Mouse (Mus musculus) intestine, embryonic 14.5 days (tissue): ENCODE results near the gene Babam2. TPM values are rescaled to one million over a fixed set of nuclear protein-coding genes. Genes with fewer than 3 reads are reported as not detected.

Experiments
- ATAC-seq: fragments of 200-750 bp; cut with Nextera tagmentation; replicated peaks from 2 replicates; pipeline ENCODE4 v1.8.0; 2017; ENCODE audit warnings: low read depth, moderate number of reproducible peaks, moderate TSS enrichment, moderate library complexity; ENCODE audit not compliant: low FRiP score, low TSS enrichment
- DNase-seq: peaks from one replicate; pipeline ENCODE4 v3.0.0-alpha.2; 2018; ENCODE audit warnings: low spot score
- H3K27ac ChIP-seq: fragments of 300-500 bp; sonication (generic); 2 replicates; pipeline ENCODE4 v1.5.1; 2014; ENCODE audit warnings: low read depth, mild to moderate bottlenecking, control low read depth
- H3K27me3 ChIP-seq: fragments of 300-500 bp; sonication (generic); replicated peaks from 2 replicates; pipeline ENCODE4 v1.6.1; 2014; ENCODE audit warnings: low read length, control low read depth; ENCODE audit not compliant: control insufficient read depth, insufficient read depth
- H3K36me3 ChIP-seq: fragments of 300-500 bp; sonication (generic); 2 replicates; pipeline ENCODE4 v1.6.1; 2014; ENCODE audit warnings: low read length, control low read depth; ENCODE audit not compliant: control insufficient read depth, insufficient read depth
- H3K4me1 ChIP-seq: fragments of 300-500 bp; sonication (generic); replicated peaks from 2 replicates; pipeline ENCODE4 v1.6.1; 2014; ENCODE audit warnings: low read length, control low read depth, mixed read lengths; ENCODE audit not compliant: control insufficient read depth, insufficient read depth
- H3K4me2 ChIP-seq: fragments of 300-500 bp; sonication (generic); 2 replicates; pipeline ENCODE4 v1.6.1; 2014; ENCODE audit warnings: low read length
- H3K4me3 ChIP-seq: fragments of 300-500 bp; sonication (generic); 2 replicates; pipeline ENCODE4 v1.5.1; 2014; ENCODE audit warnings: low read depth, low read length, control low read depth, mixed read lengths
- H3K9ac ChIP-seq: fragments of 300-500 bp; sonication (generic); 2 replicates; pipeline ENCODE4 v1.6.1; 2014; ENCODE audit warnings: mild to moderate bottlenecking, low read length
- H3K9me3 ChIP-seq: fragments of 300-500 bp; sonication (generic); 2 replicates; pipeline ENCODE4 v1.6.1; 2016; ENCODE audit warnings: low read length, control low read depth; ENCODE audit not compliant: control insufficient read depth
- WGBS: fragments of 180-500 bp; shearing (Covaris S2); extraction: QIAGEN DNeasy Blood & Tissue Kit; methylation state at CpG from one replicate; pipeline ENCODE4 v1.1.7; 2014; 5-methylcytosine and 5-hydroxymethylcytosine counted together
- polyA plus RNA-seq: library from polyadenylated mRNA; unstranded; fragments of >200 nt; fragmentation: Nextera tagmentation; extraction: Ambion mirVana; gene quantifications from 2 replicates; pipeline ENCODE4 v1.2.1, GENCODE M21; 2014

Babam2 gene
- polyA plus RNA-seq, 1 experiment from 2014 or later, result 43.5 TPM

DNA sequence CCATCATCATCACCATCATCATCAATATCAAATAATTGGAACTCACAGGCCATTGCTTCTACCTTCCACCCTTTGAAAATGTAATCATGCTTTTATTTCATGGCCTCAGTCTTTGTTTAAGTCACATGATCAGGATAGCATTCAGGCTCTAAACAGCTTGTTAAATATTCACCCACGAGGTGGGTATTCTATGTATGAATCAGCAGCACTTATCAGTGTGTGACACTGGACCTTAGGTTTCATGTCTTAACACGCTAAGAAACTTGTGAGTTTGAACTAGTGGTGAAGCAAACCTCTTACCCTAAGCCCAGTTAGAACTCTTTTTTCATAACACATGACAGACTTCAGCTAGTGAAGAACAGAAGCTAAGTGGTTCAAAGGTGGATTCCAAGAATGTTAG lies 301.3 kb downstream of the Babam2 start:
- ATAC-seq, result 0 out of 2 replicates have a peak, but pooled peaks have one; percentile 23

DNA sequence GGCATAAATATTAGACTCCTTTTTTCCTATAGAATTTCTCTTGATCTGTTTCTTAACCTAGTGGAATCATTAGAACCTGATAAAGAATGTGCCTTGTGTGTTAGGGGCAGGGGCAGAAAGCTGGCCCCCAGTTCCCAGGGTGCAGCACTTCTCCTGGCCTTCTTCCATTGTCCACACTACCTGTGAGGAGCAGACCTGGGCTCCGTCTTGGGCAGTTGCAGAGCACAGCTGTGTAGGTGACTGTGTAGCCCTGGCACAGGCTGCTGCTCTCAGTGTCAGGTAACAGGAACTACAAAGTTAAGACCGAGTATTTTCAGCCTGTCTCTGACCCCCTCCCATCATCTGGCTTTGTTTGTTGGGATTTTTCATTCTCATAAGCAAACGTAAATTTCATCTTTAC lies 302.6 kb downstream of the Babam2 start:
- 64% methylated on average over 3 of the region's 3 CpGs for WGBS
- no peaks in the 10 kb centered on the region for H3K27me3 ChIP-seq
- H3K27ac ChIP-seq, result no peak overlapping the region
- DNase-seq, result no peak
- H3K4me3 ChIP-seq, result no peak overlapping the region
- no peak overlapping the region for H3K9ac ChIP-seq
- H3K36me3 ChIP-seq, result no peaks in the 10 kb centered on the region
- H3K4me1 ChIP-seq, result peaks cover 19% of the 10 kb centered on the region
- H3K4me2 ChIP-seq, result no peak overlapping the region
- H3K9me3 ChIP-seq, result no peaks in the 10 kb centered on the region
- ATAC-seq, result no peak

More for the DNA sequence above, 301.3 kb downstream of the Babam2 start:
- no peak for DNase-seq
- Histone ChIP-seq H3K9ac (no peak overlapping the region), H3K4me1 (peaks cover 19% of the 10 kb centered on the region), H3K27me3 (no peaks in the 10 kb centered on the region), H3K4me2 (no peak overlapping the region), H3K9me3 (no peaks in the 10 kb centered on the region), H3K4me3 (no peak overlapping the region), H3K36me3 (no peaks in the 10 kb centered on the region), H3K27ac (no peak overlapping the region)
- WGBS, result 58% methylated on average over 2 of the region's 2 CpGs

GRCm38 (mm10) chr5:32001266-32001665 lies 303.8 kb downstream of the Babam2 start:
- DNase-seq (no peak), ATAC-seq (no peak)
- Histone ChIP-seq H3K36me3 (no peaks in the 10 kb centered on the region), H3K9ac (no peak overlapping the region), H3K27me3 (no peaks in the 10 kb centered on the region), H3K4me2 (no peak overlapping the region), H3K4me1 (peaks cover 19% of the 10 kb centered on the region), H3K27ac (no peak overlapping the region), H3K4me3 (no peak overlapping the region), H3K9me3 (no peaks in the 10 kb centered on the region)
- WGBS, result 79% methylated on average over 9 of the region's 9 CpGs

GRCm38 (mm10) chr5:32001771-32002170 lies 304.3 kb downstream of the Babam2 start:
- peaks cover 19% of the 10 kb centered on the region for H3K4me1 ChIP-seq
- no peak overlapping the region for H3K27ac ChIP-seq
- DNase-seq, result no peak
- H3K4me2 ChIP-seq, result no peak overlapping the region
- no peak overlapping the region for H3K9ac ChIP-seq
- no peak for ATAC-seq
- H3K9me3 ChIP-seq, result no peaks in the 10 kb centered on the region
- H3K4me3 ChIP-seq, result no peak overlapping the region
- H3K36me3 ChIP-seq, result no peaks in the 10 kb centered on the region
- WGBS, result 18% methylated on average over 3 of the region's 3 CpGs
- no peaks in the 10 kb centered on the region for H3K27me3 ChIP-seq

GRCm38 (mm10) chr5:32008401-32008800 lies 310.9 kb downstream of the Babam2 start:
- no peak for DNase-seq
- H3K4me1 ChIP-seq, result no peaks in the 10 kb centered on the region
- no peak overlapping the region for H3K4me3 ChIP-seq
- WGBS, result 54% methylated on average over 3 of the region's 3 CpGs
- no peak overlapping the region for H3K27ac ChIP-seq
- H3K4me2 ChIP-seq, result no peak overlapping the region
- H3K27me3 ChIP-seq, result no peaks in the 10 kb centered on the region
- no peaks in the 10 kb centered on the region for H3K9me3 ChIP-seq
- no peaks in the 10 kb centered on the region for H3K36me3 ChIP-seq
- H3K9ac ChIP-seq, result no peak overlapping the region
- ATAC-seq, result no peak

DNA sequence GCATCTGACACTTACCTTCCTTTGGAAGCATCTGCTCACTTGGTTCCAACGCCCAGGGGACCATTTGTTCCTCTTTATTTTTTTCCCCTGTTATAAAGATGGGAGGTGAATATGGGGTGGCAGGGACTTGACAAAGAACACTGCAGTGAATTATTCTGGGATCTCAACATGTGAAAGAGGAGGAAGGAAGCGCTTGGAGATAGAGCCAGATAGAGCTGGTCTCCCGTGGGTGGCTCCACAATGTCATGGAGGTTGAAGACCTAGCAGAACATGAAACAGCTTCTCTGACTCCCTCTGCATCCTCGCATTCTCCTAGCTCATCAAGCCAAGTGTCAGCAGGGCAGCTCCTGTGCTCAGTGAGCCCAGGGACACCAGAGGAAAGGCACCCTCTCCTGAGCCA lies 312.6 kb downstream of the Babam2 start:
- Histone ChIP-seq H3K27ac (no peak overlapping the region), H3K9me3 (no peaks in the 10 kb centered on the region), H3K4me2 (no peak overlapping the region), H3K4me1 (no peaks in the 10 kb centered on the region), H3K4me3 (no peak overlapping the region), H3K9ac (no peak overlapping the region), H3K36me3 (no peaks in the 10 kb centered on the region), H3K27me3 (no peaks in the 10 kb centered on the region)
- ATAC-seq (no peak), DNase-seq (no peak)
- 82% methylated on average over 4 of the region's 4 CpGs for WGBS

DNA sequence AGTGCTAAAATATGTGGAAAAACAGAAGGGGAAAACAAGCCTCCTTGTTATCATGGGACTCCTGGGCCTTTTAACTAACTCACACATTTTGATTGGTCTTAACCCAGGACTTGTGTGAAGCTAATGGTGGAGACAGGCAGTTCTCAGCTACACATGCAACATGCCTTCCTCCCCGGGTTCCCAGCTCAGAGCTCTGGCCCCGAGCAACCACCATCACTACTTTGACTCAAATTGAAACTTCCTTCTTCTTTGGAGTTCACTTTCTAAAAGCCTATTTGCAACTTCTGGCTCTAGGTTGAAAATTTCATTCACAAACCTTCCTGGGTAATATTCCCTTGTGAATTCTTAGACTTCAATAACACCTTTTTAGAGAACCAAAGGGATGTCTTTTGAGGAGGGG lies 315.6 kb downstream of the Babam2 start:
- ATAC-seq (no peak), DNase-seq (no peak)
- Histone ChIP-seq H3K27me3 (no peaks in the 10 kb centered on the region), H3K9me3 (no peaks in the 10 kb centered on the region), H3K4me2 (no peak overlapping the region), H3K9ac (no peak overlapping the region), H3K27ac (no peak overlapping the region), H3K36me3 (no peaks in the 10 kb centered on the region), H3K4me1 (no peaks in the 10 kb centered on the region), H3K4me3 (no peak overlapping the region)
- 92% methylated on average over 2 of the region's 2 CpGs for WGBS

- no peak for DNase-seq
- Histone ChIP-seq H3K9me3 (no peaks in the 10 kb centered on the region), H3K4me3 (no peak overlapping the region), H3K27ac (no peak overlapping the region), H3K36me3 (no peaks in the 10 kb centered on the region), H3K4me1 (no peaks in the 10 kb centered on the region), H3K27me3 (no peaks in the 10 kb centered on the region), H3K4me2 (no peak overlapping the region), H3K9ac (no peak overlapping the region)
- WGBS, result 91% methylated on average over 7 of the region's 7 CpGs
- no peak for ATAC-seq
These were observed 317.3 kb downstream of the Babam2 start for GRCm38 (mm10) chr5:32014786-32015185.

DNA sequence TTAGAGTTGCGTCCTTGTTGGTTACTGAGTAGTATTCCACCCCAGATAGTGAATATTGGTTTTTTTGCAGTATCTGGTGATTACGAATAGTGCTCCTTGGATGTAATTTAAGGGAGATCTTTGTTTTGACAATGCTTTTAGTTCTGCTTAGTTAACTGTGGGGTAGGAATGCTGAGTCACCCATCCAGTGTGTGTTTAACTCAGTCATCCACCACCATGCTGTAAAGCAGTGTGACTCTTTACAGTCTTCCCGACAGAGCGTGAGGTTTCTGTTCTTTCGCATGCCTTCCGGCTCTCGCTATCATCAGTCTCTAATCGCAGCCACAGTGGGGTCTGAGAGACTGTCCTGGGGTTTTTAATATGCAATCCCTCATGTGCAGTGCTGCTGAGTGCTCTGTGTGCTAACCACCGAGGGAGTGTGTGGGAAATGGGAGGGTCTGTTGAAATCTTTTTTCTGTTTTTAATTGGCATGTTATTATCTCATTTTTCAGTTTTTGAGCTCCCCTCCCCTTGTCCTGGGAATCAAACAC lies 318.5 kb downstream of the Babam2 start:
- no peak for DNase-seq

More for the DNA sequence above, 318.5 kb downstream of the Babam2 start:
- Histone ChIP-seq H3K9me3 (no peaks in the 10 kb centered on the region), H3K36me3 (no peaks in the 10 kb centered on the region), H3K4me2 (no peak overlapping the region), H3K9ac (no peak overlapping the region), H3K4me3 (no peak overlapping the region), H3K4me1 (no peaks in the 10 kb centered on the region), H3K27ac (no peak overlapping the region), H3K27me3 (no peaks in the 10 kb centered on the region)
- no peak for ATAC-seq
- 77% methylated on average over 9 of the region's 9 CpGs for WGBS
